Mouse (Mus musculus) limb, embryonic 13.5 days (tissue): ENCODE measurements around the gene Phldb3. TPM values are rescaled to one million over a fixed set of nuclear protein-coding genes. Genes with fewer than 3 reads are reported as not detected.

Experiments used
- polyA plus RNA-seq: library from polyadenylated mRNA; unstranded; fragments of >200 nt; fragmentation: Nextera tagmentation; extraction: Ambion mirVana; gene quantifications from 2 replicates; pipeline ENCODE4 v1.2.1, GENCODE M21; 2015

Gene Phldb3
- polyA plus RNA-seq, 1 experiment from 2014 or later: 0.24 TPM

Other genes with a start within 250 kb of the Phldb3 start
- 1.4 and 2.4 TPM in 2 replicates for gene Kcnn4, start 240.5 kb upstream of the Phldb3 start, polyA plus RNA-seq
- 24.5 and 25.1 TPM in 2 replicates for gene Smg9, start 211.1 kb upstream of the Phldb3 start, polyA plus RNA-seq
- gene Irgc1, start 158.5 kb upstream of the Phldb3 start, polyA plus RNA-seq: not detected in 2 replicates
- 3.3 and 3.5 TPM in 2 replicates for gene Plaur, start 148.3 kb upstream of the Phldb3 start, polyA plus RNA-seq
- gene Cadm4, start 128.7 kb upstream of the Phldb3 start, polyA plus RNA-seq: 6.3 and 6.5 TPM in 2 replicates
- gene Zfp428, start 103.8 kb upstream of the Phldb3 start, polyA plus RNA-seq: 64.2 and 68.3 TPM in 2 replicates
- gene AC161166.1, start 98.3 kb upstream of the Phldb3 start, polyA plus RNA-seq: 0.42 and 0.66 TPM in 2 replicates
- 6.8 and 8.1 TPM in 2 replicates for gene Irgq, start 80.1 kb upstream of the Phldb3 start, polyA plus RNA-seq
- not detected in 2 replicates for gene Pinlyp, start 64.6 kb upstream of the Phldb3 start, polyA plus RNA-seq
- 125 and 131 TPM in 2 replicates for gene Xrcc1, start 64.5 kb upstream of the Phldb3 start, polyA plus RNA-seq
- gene Ethe1, start 23.2 kb upstream of the Phldb3 start, polyA plus RNA-seq: 28.2 TPM in 2 replicates
- 5.9 and 6.2 TPM in 2 replicates for gene Zfp575, start 23.1 kb upstream of the Phldb3 start, polyA plus RNA-seq
- gene Lypd3, start 25.8 kb downstream of the Phldb3 start, polyA plus RNA-seq: 7.9 and 10.2 TPM in 2 replicates
- gene Tex101, start 65.9 kb downstream of the Phldb3 start, polyA plus RNA-seq: not detected in 2 replicates
- gene BC049730, start 98.5 kb downstream of the Phldb3 start, polyA plus RNA-seq: not detected in 2 replicates
- gene Gm4763, start 116.1 kb downstream of the Phldb3 start, polyA plus RNA-seq: not detected in 2 replicates
- not detected in 2 replicates for gene Cd177, start 149.5 kb downstream of the Phldb3 start, polyA plus RNA-seq
- 0.39 TPM in 1 of 2 replicates, not detected in the other for gene Ceacam10, start 166.4 kb downstream of the Phldb3 start, polyA plus RNA-seq